Mouse (Mus musculus) forebrain, embryonic 11.5 days (tissue): Measurements from ENCODE around the gene Ube2q1. TPM values are rescaled to one million over a fixed set of nuclear protein-coding genes. Genes with fewer than 3 reads are reported as not detected.

Experiments used
- polyA plus RNA-seq: library from polyadenylated mRNA; unstranded; fragments of >200 nt; fragmentation: Nextera tagmentation; extraction: Ambion mirVana; gene quantifications from 2 replicates; pipeline ENCODE4 v1.2.1, GENCODE M21; 2014

The Ube2q1 gene
- polyA plus RNA-seq, 1 experiment from 2014 or later = 20.7 TPM

Other genes starting within 250 kb of the Ube2q1 start
- gene Adar, start 58.6 kb upstream of the Ube2q1 start, polyA plus RNA-seq = 22.4 and 23.2 TPM in 2 replicates
- 10.2 and 10.3 TPM in 2 replicates for gene Chrnb2, start 9.0 kb upstream of the Ube2q1 start, polyA plus RNA-seq
- gene She, start 57.8 kb downstream of the Ube2q1 start, polyA plus RNA-seq = 2.0 and 2.4 TPM in 2 replicates
- 0.15 and 0.27 TPM in 2 replicates for gene Il6ra, start 139.6 kb downstream of the Ube2q1 start, polyA plus RNA-seq
- 14.9 and 15.4 TPM in 2 replicates for gene Atp8b2, start 189.9 kb downstream of the Ube2q1 start, polyA plus RNA-seq
- 168 and 174 TPM in 2 replicates for gene Hax1, start 225.2 kb downstream of the Ube2q1 start, polyA plus RNA-seq